8 mouse cellular contexts compared by ENCODE assay signal in genomic region chr7:79495988-79496815, GRCm38 (mm10). TPM values are rescaled to one million over a fixed set of nuclear protein-coding genes. Genes with fewer than 3 reads are reported as not detected.
DNase-seq lines count a peak whose midpoint lies in the region; ATAC-seq and TF ChIP-seq lines count a peak whose summit lies in the region.

No protein-coding gene starts in this region.

- H3K27me3 ChIP-seq in heart, embryonic 15.5 days = peaks cover 83% of the 10 kb centered on the region
- H3K27me3 ChIP-seq in liver, postnatal 0 days (ENCODE audit: insufficient read depth, low read length) = peaks cover 72% of the 10 kb centered on the region
- H3K27me3 ChIP-seq in neural tube, embryonic 14.5 days (ENCODE audit: control insufficient read depth, insufficient read depth, low read length) = no peaks in the 10 kb centered on the region

- peak; percentile 90 for DNase-seq in CD4-positive, CD25-positive, alpha-beta regulatory T cell, adult 2 months (ENCODE audit: low read depth, low spot score)
- DNase-seq in brain, embryonic 14.5 days (ENCODE audit: low read depth) = peak; percentile 97
- DNase-seq in kidney, postnatal 14 days = peak; percentile 87
- peak; percentile 86 for DNase-seq in liver, postnatal 0 days
- peak; percentile 94 for DNase-seq in testis, postnatal 10 days (ENCODE audit: low spot score)

- peak; percentile 87 for ATAC-seq in erythroid progenitor cell, adult 5-6 weeks (replicated peaks; ENCODE audit: low FRiP score, poor library complexity, severe bottlenecking)
- peak; percentile 66; the same call in 1 of the 2 replicates for ATAC-seq in heart, embryonic 15.5 days (replicated peaks; ENCODE audit: insufficient number of reproducible peaks, insufficient read depth, low FRiP score, low read depth)
- ATAC-seq in liver, postnatal 0 days = peak; percentile 66
- peak; percentile 74 for ATAC-seq in neural tube, embryonic 14.5 days (ENCODE audit: low read depth)

- H3K4me1 ChIP-seq in heart, embryonic 15.5 days (replicated peaks) = peaks cover 14% of the 10 kb centered on the region
- H3K4me1 ChIP-seq in liver, postnatal 0 days (ENCODE audit: insufficient read depth) = no peaks in the 10 kb centered on the region
- H3K4me1 ChIP-seq in neural tube, embryonic 14.5 days (ENCODE audit: control insufficient read depth, insufficient read depth, low read length) = peaks cover 11% of the 10 kb centered on the region; the same call in 1 of the 2 replicates

- no peak for TF ChIP-seq POLR2A in brain, embryonic 14.5 days (IDR thresholded peaks at IDR 0.05; ENCODE audit: borderline replicate concordance, extremely low read depth, insufficient read depth, insufficient read length, poor library complexity, severe bottlenecking)

- WGBS in heart, embryonic 15.5 days = 2% methylated on average over 38 of the region's 38 CpGs
- 2% methylated on average over 38 of the region's 38 CpGs for WGBS in liver, postnatal 0 days (ENCODE audit: insufficient replicate concordance)
- WGBS in neural tube, embryonic 14.5 days = 1% methylated on average over 38 of the region's 38 CpGs

- peak overlapping the region; percentile 55 for H3K4me2 ChIP-seq in heart, embryonic 15.5 days
- peak overlapping the region; percentile 66 for H3K4me2 ChIP-seq in liver, postnatal 0 days (ENCODE audit: low read depth, low read length)
- H3K4me2 ChIP-seq in neural tube, embryonic 14.5 days (ENCODE audit: low read depth, low read length) = peak overlapping the region; percentile 94

- H3K4me3 ChIP-seq in heart, embryonic 15.5 days = peak overlapping the region; percentile 36
- H3K4me3 ChIP-seq in liver, postnatal 0 days (ENCODE audit: low read depth, low read length) = peak overlapping the region; percentile 34
- H3K4me3 ChIP-seq in neural tube, embryonic 14.5 days (ENCODE audit: low read depth, low read length) = peak overlapping the region; percentile 26

- H3K9me3 ChIP-seq in heart, embryonic 15.5 days (replicated peaks) = no peaks in the 10 kb centered on the region
- no peaks in the 10 kb centered on the region for H3K9me3 ChIP-seq in liver, postnatal 0 days (ENCODE audit: low read length)
- H3K9me3 ChIP-seq in neural tube, embryonic 14.5 days (ENCODE audit: control insufficient read depth, low read length) = no peaks in the 10 kb centered on the region

- H3K27ac ChIP-seq in heart, embryonic 15.5 days = no peak overlapping the region
- no peak overlapping the region for H3K27ac ChIP-seq in liver, postnatal 0 days (ENCODE audit: low read depth)
- H3K27ac ChIP-seq in neural tube, embryonic 14.5 days (ENCODE audit: low read depth, low read length) = peak overlapping the region; percentile 76

- TF ChIP-seq CTCF in brain, embryonic 14.5 days (IDR thresholded peaks at IDR 0.05; ENCODE audit: borderline replicate concordance, extremely low read depth, insufficient read depth, insufficient read length) = peak; percentile 99
- peak; percentile 96 for TF ChIP-seq CTCF in liver, postnatal 0 days (IDR thresholded peaks at IDR 0.05; ENCODE audit: low read depth)

- no peaks in the 10 kb centered on the region for H3K36me3 ChIP-seq in heart, embryonic 15.5 days
- H3K36me3 ChIP-seq in liver, postnatal 0 days (replicated peaks; ENCODE audit: insufficient read depth, low read length) = no peaks in the 10 kb centered on the region
- H3K36me3 ChIP-seq in neural tube, embryonic 14.5 days (ENCODE audit: control insufficient read depth, insufficient read depth, low read length) = no peaks in the 10 kb centered on the region

- H3K9ac ChIP-seq in heart, embryonic 15.5 days = no peak overlapping the region
- no peak overlapping the region for H3K9ac ChIP-seq in liver, postnatal 0 days (replicated peaks)
- 0 out of 2 replicates have a peak overlapping the region, but pooled peaks have one; percentile 28 for H3K9ac ChIP-seq in neural tube, embryonic 14.5 days (replicated peaks; ENCODE audit: low read depth, low read length)

- no peak for TF ChIP-seq EP300 in liver, postnatal 0 days (IDR thresholded peaks at IDR 0.05; ENCODE audit: low read depth)

RNA-seq across cellular contexts. Expression of gene Polg, which starts 30.0 kb away (rescaled TPM):
- 44.7 and 55.4 TPM in 2 replicates for polyA plus RNA-seq in brain, embryonic 14.5 days (2012; rRNA removed)
- 14.7 and 28.5 TPM in 2 replicates for total RNA-seq in erythroid progenitor cell, adult 5-6 weeks (2015; ENCODE audit: low replicate concordance)
- total RNA-seq in erythroid progenitor cell, adult 5-6 weeks (2017; ENCODE audit: low replicate concordance) = 50.2 and 51.1 TPM in 2 replicates
- polyA plus RNA-seq in heart, embryonic 15.5 days (2015; fragmentation: Nextera tagmentation; extraction: Ambion mirVana) = 23.7 and 32.6 TPM in 2 replicates
- 19.1 and 24.7 TPM in 2 replicates for polyA plus RNA-seq in liver, postnatal 0 days (2015; fragmentation: Nextera tagmentation; extraction: Ambion mirVana)
- 23.0 and 30.5 TPM in 2 replicates for polyA plus RNA-seq in neural tube, embryonic 14.5 days (2014; fragmentation: Nextera tagmentation; extraction: Ambion mirVana)
